Mouse (Mus musculus) C2C12 (cell line): ENCODE data around the gene Tec. TPM values are rescaled to one million over a fixed set of nuclear protein-coding genes. Genes with fewer than 3 reads are reported as not detected.

ENCODE experiments used
- H3K27me3 ChIP-seq: one replicate; pipeline ENCODE4 v1.6.1; 2011; ENCODE audit not compliant: control insufficient read depth, insufficient read depth, insufficient read length
- H3K36me3 ChIP-seq: one replicate; pipeline ENCODE4 v1.6.1; 2011; ENCODE audit not compliant: control insufficient read depth, insufficient read depth
- H3K4me3 ChIP-seq: one replicate; pipeline ENCODE4 v1.5.1; 2011; ENCODE audit warnings: mild to moderate bottlenecking, control low read depth; ENCODE audit not compliant: poor library complexity, insufficient read depth, severe bottlenecking
- H3K79me2 ChIP-seq: one replicate; pipeline ENCODE4 v1.6.1; 2011; ENCODE audit not compliant: control insufficient read depth, insufficient read depth
- H3K79me3 ChIP-seq: one replicate; pipeline ENCODE4 v1.6.1; 2011; ENCODE audit warnings: low read depth, control low read depth
- H3ac ChIP-seq: one replicate; pipeline ENCODE3; 2011; ENCODE audit warnings: low read depth; ENCODE audit not compliant: control insufficient read depth, insufficient read length
- CEBPB ChIP-seq: IDR thresholded peaks from one replicate; pipeline ENCODE4 v1.6.1; 2011; ENCODE audit warnings: low read depth, mild to moderate bottlenecking, control low read depth, moderate library complexity
- CTCF ChIP-seq: IDR thresholded peaks from one replicate; pipeline ENCODE4 v1.5.1; 2011; ENCODE audit not compliant: control insufficient read depth, insufficient read depth, insufficient read length
- FOSL1 ChIP-seq: IDR thresholded peaks from one replicate; pipeline ENCODE4 v1.8.0; 2011; ENCODE audit warnings: mild to moderate bottlenecking, low read length; ENCODE audit not compliant: poor library complexity, insufficient read depth, severe bottlenecking
- MAX ChIP-seq: IDR thresholded peaks from one replicate; pipeline ENCODE4 v1.6.1; 2011; ENCODE audit warnings: mild to moderate bottlenecking, control low read depth
- MYOD1 ChIP-seq: IDR thresholded peaks from one replicate; pipeline ENCODE4 v1.6.1; 2011; ENCODE audit warnings: low read depth; ENCODE audit not compliant: control insufficient read depth, insufficient read length
- MYOG ChIP-seq: IDR thresholded peaks from one replicate; pipeline ENCODE4 v1.6.1; 2011; ENCODE audit not compliant: control insufficient read depth, insufficient read length; ENCODE audit errors: extremely low read depth
- USF1 ChIP-seq: IDR thresholded peaks from one replicate; pipeline ENCODE4 v1.6.1; 2011; ENCODE audit warnings: low read depth, mild to moderate bottlenecking, control low read depth, moderate library complexity
- polyA plus RNA-seq: library from polyadenylated mRNA; unstranded; fragments of >200 nt; fragmentation: generic; extraction: Trizol; gene quantifications from one replicate; pipeline ENCODE4 v1.2.1, GENCODE M21; 2012; ENCODE audit warnings: missing spikeins

The Tec gene
- polyA plus RNA-seq, 1 experiment: 0.88 TPM

GRCm38 (mm10) chr5:72895261-72895660, 27.0 kb upstream of the Tec start:
- no peak overlapping the region for H3K4me3 ChIP-seq
- no peaks in the 10 kb centered on the region for H3K27me3 ChIP-seq
- H3K79me2 ChIP-seq: no peaks in the 10 kb centered on the region
- H3ac ChIP-seq: no peak overlapping the region
- no peaks in the 10 kb centered on the region for H3K36me3 ChIP-seq
- no peaks in the 10 kb centered on the region for H3K79me3 ChIP-seq
- TF ChIP-seq MYOD1 (no peak), MAX (no peak), MYOG (no peak), FOSL1 (no peak), CEBPB (no peak), CTCF (no peak), USF1 (no peak)

DNA sequence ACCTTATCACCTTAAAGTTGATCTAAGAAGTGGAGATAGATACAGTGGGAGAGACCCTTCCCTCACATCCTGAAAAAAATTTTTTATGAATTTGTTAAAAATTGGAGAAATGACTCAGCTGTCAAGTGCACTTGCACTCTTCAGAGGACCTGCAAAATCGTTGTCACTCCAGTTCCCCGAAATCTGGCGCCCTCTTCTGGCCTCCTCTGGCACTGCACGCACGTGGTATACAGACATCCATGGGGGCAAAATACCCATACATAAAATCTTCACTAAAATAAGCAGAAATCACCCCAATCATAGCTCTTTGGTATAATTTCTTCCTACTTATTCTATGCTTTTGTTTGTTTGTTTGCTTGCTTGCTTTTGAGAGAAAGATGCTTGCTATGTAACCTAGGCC, 25.7 kb upstream of the Tec start:
- Histone ChIP-seq H3K27me3 (no peaks in the 10 kb centered on the region), H3K79me3 (no peaks in the 10 kb centered on the region), H3ac (no peak overlapping the region), H3K79me2 (no peaks in the 10 kb centered on the region), H3K36me3 (no peaks in the 10 kb centered on the region), H3K4me3 (no peak overlapping the region)
- TF ChIP-seq CTCF (no peak), CEBPB (no peak), MYOG (no peak), MAX (no peak), FOSL1 (no peak), MYOD1 (no peak), USF1 (no peak)

- Histone ChIP-seq H3K79me3 (no peaks in the 10 kb centered on the region), H3ac (no peak overlapping the region), H3K79me2 (no peaks in the 10 kb centered on the region), H3K27me3 (no peaks in the 10 kb centered on the region), H3K36me3 (no peaks in the 10 kb centered on the region), H3K4me3 (no peak overlapping the region)
- TF ChIP-seq MYOG (no peak), CTCF (peak; percentile 15), CEBPB (no peak), MYOD1 (no peak), USF1 (no peak), MAX (no peak), FOSL1 (no peak)
Measured at GRCm38 (mm10) chr5:72891534-72891933, 23.3 kb upstream of the Tec start.

DNA sequence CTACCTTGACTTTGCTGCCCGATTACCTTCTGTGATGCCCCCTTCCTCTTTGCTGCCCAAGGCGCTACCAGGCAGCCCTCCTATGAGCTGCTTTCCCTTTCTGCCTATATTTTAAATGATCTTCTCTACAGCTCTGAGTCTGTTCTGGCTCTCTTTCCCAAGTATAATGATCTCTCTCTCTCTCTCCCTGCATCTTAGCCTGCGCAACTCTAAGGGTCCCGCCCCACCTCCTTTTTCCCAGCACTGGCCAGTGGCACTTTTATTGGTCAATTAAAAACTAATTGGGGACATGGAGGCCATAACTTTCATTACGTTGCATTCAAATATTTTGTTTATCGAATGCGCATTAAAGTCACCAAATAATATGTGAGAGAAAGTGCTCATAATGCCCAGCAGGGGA, 20.0 kb upstream of the Tec start:
- Histone ChIP-seq H3K27me3 (no peaks in the 10 kb centered on the region), H3ac (no peak overlapping the region), H3K79me3 (no peaks in the 10 kb centered on the region), H3K79me2 (no peaks in the 10 kb centered on the region), H3K4me3 (no peak overlapping the region), H3K36me3 (no peaks in the 10 kb centered on the region)
- TF ChIP-seq MAX: no peak
- TF ChIP-seq MYOD1: no peak
- no peak for TF ChIP-seq FOSL1
- no peak for TF ChIP-seq MYOG
- no peak for TF ChIP-seq CTCF
- no peak for TF ChIP-seq USF1
- no peak for TF ChIP-seq CEBPB

DNA sequence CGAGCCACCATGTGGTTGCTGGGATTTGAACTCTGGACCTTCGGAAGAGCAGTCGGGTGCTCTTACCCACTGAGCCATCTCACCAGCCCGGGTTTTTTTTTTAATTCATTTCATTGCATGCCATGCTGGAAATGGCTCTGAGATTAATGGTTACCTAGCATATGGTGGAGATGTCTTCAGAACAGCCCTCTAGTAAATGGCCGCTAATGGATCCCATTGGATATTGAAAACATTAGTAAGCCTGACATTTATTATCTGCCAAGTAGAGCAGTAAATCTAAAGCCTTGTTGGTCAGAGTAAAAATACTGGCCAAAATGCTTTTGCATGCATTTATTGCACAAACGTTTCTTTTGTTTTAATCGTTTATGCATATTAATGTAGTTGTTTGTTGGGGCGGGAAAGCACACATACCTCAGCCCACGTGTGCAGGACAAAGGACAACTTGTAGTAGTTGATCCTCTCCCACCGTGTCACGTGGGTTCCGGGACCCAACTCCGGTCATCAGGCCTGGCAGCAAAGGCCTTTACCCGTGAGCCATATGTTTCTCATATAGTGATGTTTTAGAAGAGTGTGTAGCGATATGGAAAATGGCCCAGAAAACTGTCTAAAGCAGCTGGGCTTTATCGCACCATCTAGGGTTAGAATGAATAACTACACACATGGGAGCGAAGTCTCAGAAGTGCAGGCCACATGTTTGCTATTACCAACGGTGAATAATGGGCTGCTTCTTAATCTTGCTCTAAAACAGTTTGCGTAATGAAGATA, 18.4 kb upstream of the Tec start:
- no peak for TF ChIP-seq CEBPB
- no peak for TF ChIP-seq MYOD1
- TF ChIP-seq USF1: no peak
- TF ChIP-seq MAX: no peak
- TF ChIP-seq FOSL1: no peak
- TF ChIP-seq MYOG: no peak
- TF ChIP-seq CTCF: no peak
- H3ac ChIP-seq: no peak overlapping the region
- H3K36me3 ChIP-seq: no peaks in the 10 kb centered on the region
- no peak overlapping the region for H3K4me3 ChIP-seq
- no peaks in the 10 kb centered on the region for H3K79me2 ChIP-seq
- no peaks in the 10 kb centered on the region for H3K27me3 ChIP-seq
- H3K79me3 ChIP-seq: no peaks in the 10 kb centered on the region

GRCm38 (mm10) chr5:72883706-72884105, 15.4 kb upstream of the Tec start:
- TF ChIP-seq CEBPB: peak; percentile 63
- TF ChIP-seq USF1: peak; percentile 46
- no peak for TF ChIP-seq FOSL1
- H3K4me3 ChIP-seq: no peak overlapping the region
- no peaks in the 10 kb centered on the region for H3K79me3 ChIP-seq
- H3K79me2 ChIP-seq: no peaks in the 10 kb centered on the region
- H3K27me3 ChIP-seq: no peaks in the 10 kb centered on the region
- no peaks in the 10 kb centered on the region for H3K36me3 ChIP-seq
- H3ac ChIP-seq: no peak overlapping the region
